Mouse (Mus musculus): ENCODE results near the gene Olfr94. TPM values are rescaled to one million over a fixed set of nuclear protein-coding genes. Genes with fewer than 3 reads are reported as not detected.
"Not testable (repeated sequence)": the region's sequence is repeated elsewhere in the genome, so short reads cannot be mapped to it uniquely, and the experiment has no call there.

The Olfr94 gene
- not detected in 2 replicates for polyA plus RNA-seq (2012; rRNA removed)

- no peak within 1 kb of the TSS for H3K27ac ChIP-seq (ENCODE audit: insufficient read depth, low read length)
- H3K4me3 ChIP-seq (ENCODE audit: insufficient read depth, low read length) = no peak within 1 kb of the TSS
- H3K4me1 ChIP-seq (ENCODE audit: control insufficient read depth, insufficient read depth, low read length) = no peaks in the 10 kb centered on the region
- TF ChIP-seq CTCF (IDR thresholded peaks at IDR 0.05; ENCODE audit: extremely low read depth, insufficient read depth, low read length) (no peak), POLR2A (IDR thresholded peaks at IDR 0.05; ENCODE audit: extremely low read depth, insufficient read depth, low read length) (no peak)
Measured at GRCm38 (mm10) chr17:37200894-37201293, at the start of gene Olfr94. Olfr94 (minus strand) TSS chr17:37200994.

GRCm38 (mm10) chr17:37250544-37250943 lies 49.8 kb upstream of the Olfr94 start:
- TF ChIP-seq CTCF (IDR thresholded peaks at IDR 0.05; ENCODE audit: extremely low read depth, insufficient read depth, low read length) (peak; percentile 43), POLR2A (IDR thresholded peaks at IDR 0.05; ENCODE audit: extremely low read depth, insufficient read depth, low read length) (no peak)
- Histone ChIP-seq H3K27ac (ENCODE audit: insufficient read depth, low read length) (no peak overlapping the region), H3K4me1 (ENCODE audit: control insufficient read depth, insufficient read depth, low read length) (no peaks in the 10 kb centered on the region), H3K4me3 (ENCODE audit: insufficient read depth, low read length) (no peak overlapping the region)

GRCm38 (mm10) chr17:37249460-37249859 lies 48.7 kb upstream of the Olfr94 start:
- no peak overlapping the region for H3K27ac ChIP-seq (ENCODE audit: insufficient read depth, low read length)
- no peak for TF ChIP-seq POLR2A (IDR thresholded peaks at IDR 0.05; ENCODE audit: extremely low read depth, insufficient read depth, low read length)
- TF ChIP-seq CTCF (IDR thresholded peaks at IDR 0.05; ENCODE audit: extremely low read depth, insufficient read depth, low read length) = no peak

GRCm38 (mm10) chr17:37246715-37247114 lies 45.9 kb upstream of the Olfr94 start:
- no peak for TF ChIP-seq POLR2A (IDR thresholded peaks at IDR 0.05; ENCODE audit: extremely low read depth, insufficient read depth, low read length)
- no peak for TF ChIP-seq CTCF (IDR thresholded peaks at IDR 0.05; ENCODE audit: extremely low read depth, insufficient read depth, low read length)
- Histone ChIP-seq H3K4me1 (ENCODE audit: control insufficient read depth, insufficient read depth, low read length) (no peaks in the 10 kb centered on the region), H3K4me3 (ENCODE audit: insufficient read depth, low read length) (no peak overlapping the region), H3K27ac (ENCODE audit: insufficient read depth, low read length) (no peak overlapping the region)

More at GRCm38 (mm10) chr17:37249460-37249859, 48.7 kb upstream of the Olfr94 start:
- no peak overlapping the region for H3K4me3 ChIP-seq (ENCODE audit: insufficient read depth, low read length)
- H3K4me1 ChIP-seq (ENCODE audit: control insufficient read depth, insufficient read depth, low read length) = no peaks in the 10 kb centered on the region

- H3K4me1 ChIP-seq (ENCODE audit: control insufficient read depth, insufficient read depth, low read length) = no peaks in the 10 kb centered on the region
- H3K4me3 ChIP-seq (ENCODE audit: insufficient read depth, low read length) = no peak overlapping the region
- H3K27ac ChIP-seq (ENCODE audit: insufficient read depth, low read length) = no peak overlapping the region
- no peak for TF ChIP-seq CTCF (IDR thresholded peaks at IDR 0.05; ENCODE audit: extremely low read depth, insufficient read depth, low read length)
- TF ChIP-seq POLR2A (IDR thresholded peaks at IDR 0.05; ENCODE audit: extremely low read depth, insufficient read depth, low read length) = no peak
Measured at GRCm38 (mm10) chr17:37242198-37242597, 41.4 kb upstream of the Olfr94 start.

- H3K4me3 ChIP-seq (ENCODE audit: insufficient read depth, low read length); H3K4me1 ChIP-seq (ENCODE audit: control insufficient read depth, insufficient read depth, low read length); H3K27ac ChIP-seq (ENCODE audit: insufficient read depth, low read length): not testable (repeated sequence)
Measured at GRCm38 (mm10) chr17:37237230-37237629, 36.4 kb upstream of the Olfr94 start, which contains the start of gene Olfr97. Olfr97 (minus strand) TSS chr17:37237330.

GRCm38 (mm10) chr17:37221879-37222278 lies 21.1 kb upstream of the Olfr94 start:
- Histone ChIP-seq H3K27ac (ENCODE audit: insufficient read depth, low read length) (no peak overlapping the region), H3K4me1 (ENCODE audit: control insufficient read depth, insufficient read depth, low read length) (no peaks in the 10 kb centered on the region), H3K4me3 (ENCODE audit: insufficient read depth, low read length) (no peak overlapping the region)
- no peak for TF ChIP-seq POLR2A (IDR thresholded peaks at IDR 0.05; ENCODE audit: extremely low read depth, insufficient read depth, low read length)
- no peak for TF ChIP-seq CTCF (IDR thresholded peaks at IDR 0.05; ENCODE audit: extremely low read depth, insufficient read depth, low read length)

- Histone ChIP-seq H3K27ac (ENCODE audit: insufficient read depth, low read length) (no peak within 1 kb of the TSS), H3K4me1 (ENCODE audit: control insufficient read depth, insufficient read depth, low read length) (no peaks in the 10 kb centered on the region), H3K4me3 (ENCODE audit: insufficient read depth, low read length) (no peak within 1 kb of the TSS)
- no peak for TF ChIP-seq POLR2A (IDR thresholded peaks at IDR 0.05; ENCODE audit: extremely low read depth, insufficient read depth, low read length)
- no peak for TF ChIP-seq CTCF (IDR thresholded peaks at IDR 0.05; ENCODE audit: extremely low read depth, insufficient read depth, low read length)
Measured at GRCm38 (mm10) chr17:37219846-37220245, 19.1 kb upstream of the Olfr94 start, which contains the start of gene Olfr96. Olfr96 (plus strand) TSS chr17:37220146.

- TF ChIP-seq POLR2A (IDR thresholded peaks at IDR 0.05; ENCODE audit: extremely low read depth, insufficient read depth, low read length) = no peak
- TF ChIP-seq CTCF (IDR thresholded peaks at IDR 0.05; ENCODE audit: extremely low read depth, insufficient read depth, low read length) = no peak
- H3K4me1 ChIP-seq (ENCODE audit: control insufficient read depth, insufficient read depth, low read length) = no peaks in the 10 kb centered on the region
- H3K27ac ChIP-seq (ENCODE audit: insufficient read depth, low read length) = no peak overlapping the region
- H3K4me3 ChIP-seq (ENCODE audit: insufficient read depth, low read length) = no peak overlapping the region
Measured at GRCm38 (mm10) chr17:37218486-37218885, 17.7 kb upstream of the Olfr94 start.

- Histone ChIP-seq H3K4me3 (ENCODE audit: insufficient read depth, low read length) (no peak within 1 kb of the TSS), H3K27ac (ENCODE audit: insufficient read depth, low read length) (no peak within 1 kb of the TSS), H3K4me1 (ENCODE audit: control insufficient read depth, insufficient read depth, low read length) (no peaks in the 10 kb centered on the region)
- no peak for TF ChIP-seq POLR2A (IDR thresholded peaks at IDR 0.05; ENCODE audit: extremely low read depth, insufficient read depth, low read length)
- TF ChIP-seq CTCF (IDR thresholded peaks at IDR 0.05; ENCODE audit: extremely low read depth, insufficient read depth, low read length) = no peak
Measured at GRCm38 (mm10) chr17:37213018-37213417, 12.2 kb upstream of the Olfr94 start, which contains the start of gene Olfr95. Olfr95 (minus strand) TSS chr17:37213118.
